Mouse (Mus musculus) kidney, adult 9 months (tissue): ENCODE data around the gene Palld.

Source experiments
- DNase-seq: peaks from one replicate; pipeline ENCODE4 v3.0.0; 2022

The Palld gene

GRCm38 (mm10) chr8:61902521-61902920 is at the start of gene Palld:
TSS of gene Palld (minus strand) at chr8:61902690.
- DNase-seq, result no peak

DNA sequence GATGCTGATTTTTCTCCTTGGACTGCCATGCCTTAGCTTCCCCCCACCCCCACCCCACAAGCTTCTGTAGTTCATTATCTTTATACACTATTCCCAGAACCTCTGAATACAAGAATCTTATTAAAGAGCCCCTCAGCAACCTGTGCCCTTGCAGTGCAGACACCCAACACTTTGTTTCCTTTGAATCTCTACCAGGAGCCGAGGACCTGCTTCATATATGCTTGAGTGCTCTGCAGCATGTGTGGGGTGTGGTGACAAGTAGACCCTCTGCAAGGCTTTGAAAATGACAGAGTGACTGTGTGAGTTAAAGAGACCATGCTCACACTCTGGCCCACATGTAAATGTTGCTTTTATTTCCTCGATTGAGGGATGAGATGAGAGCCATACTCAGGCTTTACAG is 35.1 kb upstream of the Palld start:
- DNase-seq, result no peak

DNA sequence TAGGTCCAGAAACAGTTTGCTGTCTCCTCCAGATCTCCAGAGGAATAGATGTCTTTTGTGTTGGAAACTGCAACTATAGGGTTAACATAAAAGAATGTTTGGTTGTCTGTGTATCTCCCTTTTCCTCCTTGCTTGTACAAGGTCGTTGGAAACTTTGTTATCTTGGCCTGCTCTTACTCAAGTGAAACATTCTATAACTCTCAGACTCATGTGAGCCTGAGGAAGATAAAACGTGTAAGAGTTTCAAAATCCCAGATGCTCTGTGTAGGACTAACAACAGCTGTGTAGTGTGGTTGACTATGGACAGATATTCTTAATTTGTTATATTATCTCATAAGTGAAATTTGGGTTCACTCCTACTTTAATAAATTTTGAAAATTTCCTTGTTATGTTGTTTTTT is 30.8 kb upstream of the Palld start:
- DNase-seq, result no peak

- peak; percentile 55 for DNase-seq
Observed at GRCm38 (mm10) chr8:61927777-61928494, 25.4 kb upstream of the Palld start, which contains the start of gene Ddx60. TSS of gene Ddx60 (plus strand) at chr8:61928087.

- DNase-seq, result no peak
Observed at GRCm38 (mm10) chr8:61924518-61924917, 22.0 kb upstream of the Palld start.

DNA sequence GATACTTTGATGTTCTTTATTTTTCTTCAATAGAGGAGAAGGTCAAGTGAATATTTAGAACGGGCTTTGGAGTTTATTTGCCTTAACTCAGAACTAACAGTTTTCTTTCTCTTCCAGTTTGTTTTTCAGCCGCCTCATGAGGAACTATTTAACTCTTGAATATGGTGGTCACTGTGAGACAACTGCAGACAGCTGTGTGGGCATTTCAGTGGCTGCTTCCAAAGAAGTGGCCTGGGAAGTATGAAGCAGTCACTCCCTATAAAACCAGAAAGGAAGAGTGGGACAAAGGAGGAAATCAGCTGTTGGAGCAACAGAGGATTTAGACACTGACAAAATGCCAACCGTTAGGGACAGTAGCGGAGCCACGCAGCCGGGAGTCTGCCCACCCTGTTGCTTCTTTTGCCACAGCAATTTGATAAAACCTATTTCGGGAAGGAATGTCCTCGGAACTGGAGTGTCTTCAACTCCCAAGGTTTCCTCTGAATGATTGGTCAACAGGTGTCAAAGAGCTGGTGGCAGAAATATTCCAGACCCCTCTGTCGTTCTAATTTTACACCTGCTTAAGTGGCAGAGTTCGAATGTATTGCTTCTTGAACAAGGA is 19.1 kb upstream of the Palld start:
- no peak for DNase-seq

DNA sequence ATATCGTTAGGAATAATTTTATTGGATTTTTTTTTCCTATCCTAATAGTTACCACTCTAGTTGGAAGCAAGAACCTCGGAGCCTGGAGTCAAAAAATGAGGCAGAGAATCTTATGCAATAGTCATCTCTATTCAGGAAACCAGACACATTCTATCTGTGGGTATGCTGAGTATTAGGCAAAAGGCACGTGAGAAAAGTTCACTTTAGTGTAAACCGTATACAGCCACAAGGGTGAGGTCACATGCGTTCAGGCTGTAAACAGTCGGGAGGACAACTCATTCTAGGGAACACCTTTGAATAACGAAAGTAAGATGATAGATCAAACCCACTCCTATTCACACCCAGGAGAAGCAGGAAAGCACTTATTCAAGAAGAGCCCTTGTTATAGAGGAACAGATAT is 17.9 kb upstream of the Palld start:
- DNase-seq, result no peak

- DNase-seq, result no peak
Observed at GRCm38 (mm10) chr8:61919145-61919788, 16.8 kb upstream of the Palld start.

- DNase-seq, result no peak
Observed at GRCm38 (mm10) chr8:61917287-61917686, 14.8 kb upstream of the Palld start.

DNA sequence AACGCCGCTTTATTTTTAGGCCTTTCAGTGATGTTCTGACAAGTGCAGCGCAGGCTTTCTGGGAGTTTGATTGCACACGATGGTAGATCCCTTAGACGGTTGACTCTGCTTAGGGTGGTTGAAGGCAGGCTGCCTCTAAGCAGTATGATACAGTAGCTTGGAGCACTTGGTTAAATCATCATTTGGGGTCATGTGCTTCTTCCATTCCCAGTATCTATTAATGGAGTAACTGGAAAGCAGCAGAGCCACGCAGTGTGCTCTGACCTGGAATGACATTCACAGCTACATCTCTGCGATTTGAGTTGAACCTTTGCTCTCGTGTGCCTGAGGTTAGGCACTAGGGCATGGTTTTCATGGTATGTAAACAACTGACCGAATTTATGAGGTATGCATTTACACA is 11.5 kb upstream of the Palld start:
- DNase-seq, result no peak

DNA sequence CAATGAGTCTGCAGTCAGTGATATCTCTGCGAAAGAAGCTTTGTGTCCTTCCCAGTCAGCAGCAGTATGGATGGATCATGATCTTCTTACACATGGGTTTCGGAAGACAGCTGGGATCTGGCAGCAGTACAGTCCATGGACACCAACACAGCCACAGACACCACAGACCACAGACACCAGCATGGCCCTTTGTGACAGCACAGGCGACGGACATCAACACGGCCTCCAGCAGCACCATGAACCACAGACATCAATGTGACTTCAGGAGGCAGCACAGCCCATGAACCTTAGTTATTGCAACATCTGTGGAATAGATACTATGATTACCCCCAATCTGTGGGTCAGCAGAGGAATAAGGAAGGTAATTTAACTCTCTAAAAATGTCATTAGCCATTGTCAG is 10.3 kb upstream of the Palld start:
- DNase-seq, result no peak

DNA sequence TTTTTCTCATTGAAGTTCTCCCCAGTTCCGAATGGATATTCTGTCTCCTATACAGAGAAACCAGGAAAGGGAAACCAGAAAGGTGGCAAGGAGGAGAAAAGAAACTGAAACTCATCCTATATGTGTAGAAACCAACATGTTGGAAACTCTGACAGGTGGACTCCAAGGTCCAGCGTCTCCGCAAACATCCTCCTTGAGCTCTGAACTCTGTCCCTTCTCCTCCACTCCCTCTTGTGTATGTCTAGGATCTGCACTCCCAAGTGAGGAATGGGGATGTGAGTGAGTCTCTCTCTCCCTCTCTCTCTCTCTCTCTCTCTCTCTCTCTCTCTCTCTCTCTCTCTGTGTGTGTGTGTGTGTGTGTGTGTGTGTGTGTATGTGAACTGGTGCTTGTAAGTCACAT is 6.8 kb upstream of the Palld start:
- no peak for DNase-seq

GRCm38 (mm10) chr8:61908303-61909215 is 6.1 kb upstream of the Palld start:
- DNase-seq, result peak; percentile 9

GRCm38 (mm10) chr8:61901028-61901717 is 1.3 kb downstream of the Palld start:
- DNase-seq, result no peak

DNA sequence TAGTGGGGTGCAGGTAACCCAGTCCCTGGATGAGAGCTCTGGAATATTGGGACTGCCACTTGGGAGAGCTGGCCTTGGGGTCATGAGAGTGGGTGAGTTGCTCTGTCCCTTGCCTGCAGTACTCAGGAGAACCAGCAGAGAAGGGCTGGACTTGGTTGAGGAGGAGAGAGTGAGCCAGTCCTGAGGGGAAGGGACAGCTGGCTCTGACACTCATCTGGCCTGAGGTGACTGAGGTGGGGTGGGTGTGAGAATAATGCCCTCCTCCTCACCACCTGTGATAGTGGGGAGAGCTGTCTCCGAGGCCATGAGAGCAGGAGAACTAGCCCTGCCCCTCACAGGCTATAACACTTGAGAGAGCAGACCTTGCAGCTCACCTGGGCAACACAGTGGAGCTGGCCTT is 5.1 kb downstream of the Palld start:
- DNase-seq, result no peak

DNA sequence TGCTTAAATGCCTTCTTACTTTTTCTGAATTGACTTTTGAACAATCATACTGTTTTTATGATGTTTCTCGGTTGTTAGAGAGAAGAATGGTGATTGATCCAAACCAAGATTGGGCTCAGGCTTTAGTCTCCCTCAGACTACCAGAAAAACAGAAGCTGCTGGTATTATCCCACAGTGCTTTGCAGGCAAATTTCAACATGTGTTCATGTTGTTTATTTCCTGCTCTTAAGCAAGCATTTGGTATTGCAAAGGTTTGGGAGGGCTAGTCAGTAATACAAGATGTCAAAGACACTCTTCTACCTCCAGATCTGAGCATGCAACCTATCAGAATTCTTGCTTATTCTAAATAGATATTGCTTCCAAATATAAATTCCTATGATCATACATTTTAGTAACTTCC is 5.7 kb downstream of the Palld start:
- no peak for DNase-seq

DNA sequence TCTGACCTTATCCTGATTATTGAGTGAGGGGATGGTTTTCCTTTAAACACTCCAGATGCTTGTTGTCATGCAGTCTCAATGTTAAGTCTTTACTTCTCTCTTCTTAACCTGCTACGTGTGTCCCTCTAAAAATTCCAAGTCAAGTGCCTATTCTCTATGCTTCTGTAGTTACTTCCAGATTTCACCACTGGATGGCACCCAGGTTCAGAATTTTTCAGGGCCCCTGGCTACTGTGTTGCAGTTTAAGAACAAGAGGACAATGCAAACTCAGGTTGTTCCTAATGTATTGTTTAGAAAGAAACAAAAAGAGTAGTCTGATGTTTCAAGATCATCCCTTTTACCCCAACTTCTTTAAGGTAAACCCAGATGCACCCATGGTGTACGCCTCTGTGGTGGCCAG is 8.4 kb downstream of the Palld start:
- peak; percentile 47 for DNase-seq

GRCm38 (mm10) chr8:61877607-61878006 is 24.9 kb downstream of the Palld start:
- peak; percentile 21 for DNase-seq

- DNase-seq, result peak; percentile 63
Observed at GRCm38 (mm10) chr8:61875290-61875689, 27.2 kb downstream of the Palld start.

DNA sequence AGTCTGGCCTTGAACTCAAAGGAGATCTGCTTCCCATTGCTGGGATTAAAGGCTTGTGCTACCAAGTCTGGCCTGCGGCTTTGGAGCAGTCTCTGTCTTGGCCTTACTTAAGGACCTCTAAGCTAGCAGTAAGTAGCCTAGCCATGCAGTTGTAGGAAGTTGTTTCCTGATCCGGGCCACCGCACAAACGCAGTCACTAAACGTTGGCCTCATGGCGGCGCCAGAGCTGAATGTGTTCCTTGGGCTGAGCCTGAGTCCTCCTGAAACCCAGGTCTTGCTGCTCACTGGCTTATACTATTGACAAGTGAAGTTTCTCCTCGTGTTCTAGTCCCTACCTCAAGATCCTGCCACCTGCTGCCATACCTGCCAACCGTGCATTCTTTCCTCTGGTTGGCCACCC is 28.5 kb downstream of the Palld start:
- DNase-seq, result no peak

- DNase-seq, result no peak
Observed at GRCm38 (mm10) chr8:61868481-61868880, 34.0 kb downstream of the Palld start.

- no peak for DNase-seq
Observed at GRCm38 (mm10) chr8:61866920-61867319, 35.6 kb downstream of the Palld start.

GRCm38 (mm10) chr8:61865365-61865764 is 37.1 kb downstream of the Palld start:
- no peak for DNase-seq
